Mouse (Mus musculus): ENCODE data around the gene Zfp948.

Gene Zfp948

GRCm38 (mm10) chr17:21566728-21567349 is at the start of gene Zfp948:
Gene Zfp948 (plus strand): TSS chr17:21567008.
- DNase-seq (ENCODE audit: extremely low spot score, low read depth, low spot score): peak; percentile 73

GRCm38 (mm10) chr17:21517130-21517671 is 49.6 kb upstream of the Zfp948 start:
- no peak for DNase-seq (ENCODE audit: extremely low spot score, low read depth, low spot score)

- no peak for DNase-seq (ENCODE audit: extremely low spot score, low read depth, low spot score)
Observed at GRCm38 (mm10) chr17:21526270-21526669, 40.5 kb upstream of the Zfp948 start.

DNA sequence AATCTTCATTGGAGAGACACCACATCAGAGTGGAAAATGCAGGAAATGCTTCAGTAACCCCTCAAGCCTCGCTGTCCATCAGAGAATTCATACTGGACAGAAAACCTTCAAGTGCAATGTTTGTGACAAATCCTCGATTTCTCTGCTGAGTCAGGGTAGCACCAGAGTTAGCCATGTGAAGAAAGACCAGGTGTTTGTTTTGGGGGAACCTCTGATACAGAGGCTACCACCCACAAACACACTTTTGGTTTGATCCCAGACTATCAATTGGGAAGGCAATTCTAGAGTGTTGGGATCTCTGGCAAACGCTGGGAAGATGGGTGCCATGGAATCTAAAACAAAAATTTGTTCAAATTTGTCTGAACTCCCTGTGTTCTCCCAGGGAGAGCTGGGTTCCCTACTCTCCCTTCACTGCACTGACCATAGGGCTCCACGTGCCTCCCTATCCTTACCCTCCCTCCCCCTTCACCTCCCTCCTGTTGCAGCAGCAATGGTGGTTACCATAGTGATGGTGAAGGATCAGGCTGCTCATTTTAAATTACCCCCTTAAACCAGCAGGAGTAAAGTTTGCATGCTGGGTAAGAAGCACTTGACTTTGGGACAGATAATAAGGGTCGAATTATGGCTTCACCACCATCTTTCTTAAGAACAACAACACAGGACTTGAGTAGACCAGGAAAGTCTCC is 36.0 kb upstream of the Zfp948 start:
- no peak for DNase-seq (ENCODE audit: extremely low spot score, low read depth, low spot score)

- no peak for DNase-seq (ENCODE audit: extremely low spot score, low read depth, low spot score)
Observed at GRCm38 (mm10) chr17:21531621-21532020, 35.2 kb upstream of the Zfp948 start.

- DNase-seq (ENCODE audit: extremely low spot score, low read depth, low spot score): no peak
Observed at GRCm38 (mm10) chr17:21532101-21532951, 34.5 kb upstream of the Zfp948 start.

GRCm38 (mm10) chr17:21533961-21534360 is 32.8 kb upstream of the Zfp948 start:
- no peak for DNase-seq (ENCODE audit: extremely low spot score, low read depth, low spot score)

- DNase-seq (ENCODE audit: extremely low spot score, low read depth, low spot score): no peak
Observed at GRCm38 (mm10) chr17:21534460-21535095, 32.2 kb upstream of the Zfp948 start.

- DNase-seq (ENCODE audit: extremely low spot score, low read depth, low spot score): no peak
Observed at GRCm38 (mm10) chr17:21535096-21536001, 31.5 kb upstream of the Zfp948 start, which contains the start of gene Zfp52. Gene Zfp52 (plus strand): TSS chr17:21535539.

GRCm38 (mm10) chr17:21536096-21536495 is 30.7 kb upstream of the Zfp948 start:
- DNase-seq (ENCODE audit: extremely low spot score, low read depth, low spot score): no peak

- DNase-seq (ENCODE audit: extremely low spot score, low read depth, low spot score): no peak
Observed at GRCm38 (mm10) chr17:21536676-21537075, 30.1 kb upstream of the Zfp948 start.

DNA sequence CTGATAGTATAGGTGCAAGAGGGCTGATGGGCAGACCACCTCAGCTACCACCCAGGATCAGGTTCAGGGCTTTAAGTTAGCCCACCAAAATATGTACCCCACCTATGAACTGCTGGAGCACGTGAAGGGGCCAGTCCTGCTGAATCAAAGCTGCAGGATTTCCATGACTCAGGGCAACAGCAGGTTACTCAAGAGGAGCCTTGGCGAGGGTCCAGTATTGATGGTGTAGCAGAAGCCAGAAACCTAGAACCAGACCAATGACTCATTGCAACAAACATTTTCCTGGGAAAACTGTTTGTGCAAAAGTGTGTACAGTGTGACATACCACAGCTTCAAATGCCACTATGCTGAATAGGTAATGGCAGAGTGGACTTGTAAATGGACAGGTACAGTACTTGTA is 9.0 kb upstream of the Zfp948 start:
- DNase-seq (ENCODE audit: extremely low spot score, low read depth, low spot score): no peak

DNA sequence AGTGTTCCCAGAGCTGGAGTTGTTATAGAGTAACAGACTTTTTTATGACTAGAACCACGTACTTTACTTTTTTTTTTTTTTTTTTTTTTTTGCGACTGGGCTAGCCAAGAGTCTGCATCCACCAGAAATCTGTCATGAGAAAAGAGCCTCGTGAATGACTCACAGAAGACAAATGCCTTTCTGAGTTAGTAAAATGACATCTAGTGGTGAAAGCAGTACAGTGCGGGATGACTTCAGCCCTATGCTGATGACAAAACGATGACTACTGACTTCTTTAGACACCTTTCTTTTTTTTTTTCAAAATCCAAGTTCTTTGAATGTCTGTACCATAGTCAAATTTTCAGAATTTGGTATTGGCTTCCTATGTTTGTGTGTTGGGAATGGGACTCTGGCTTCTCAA is 588 bp upstream of the Zfp948 start:
- DNase-seq (ENCODE audit: extremely low spot score, low read depth, low spot score): peak; percentile 39

DNA sequence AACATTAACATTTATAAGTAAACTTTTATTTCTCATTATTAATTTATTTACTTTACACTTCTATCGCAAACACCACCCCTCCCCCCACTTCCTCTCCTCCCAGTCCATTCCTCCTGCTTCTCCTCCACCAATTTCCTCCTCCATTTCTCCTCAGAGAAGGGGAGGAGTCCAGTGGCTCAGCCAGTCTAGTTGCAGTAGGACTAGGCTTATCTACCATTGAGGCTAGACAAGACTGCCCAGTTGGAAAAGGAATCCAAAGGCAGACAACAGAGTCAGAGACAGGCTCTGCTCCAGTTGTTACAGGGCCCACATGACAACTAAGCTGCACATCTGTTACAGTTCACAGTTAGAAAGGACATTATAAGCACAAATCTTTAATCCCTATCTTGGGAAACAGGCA is 888 bp downstream of the Zfp948 start:
- DNase-seq (ENCODE audit: extremely low spot score, low read depth, low spot score): no peak

GRCm38 (mm10) chr17:21579080-21579479 is 12.3 kb downstream of the Zfp948 start:
- no peak for DNase-seq (ENCODE audit: extremely low spot score, low read depth, low spot score)

DNA sequence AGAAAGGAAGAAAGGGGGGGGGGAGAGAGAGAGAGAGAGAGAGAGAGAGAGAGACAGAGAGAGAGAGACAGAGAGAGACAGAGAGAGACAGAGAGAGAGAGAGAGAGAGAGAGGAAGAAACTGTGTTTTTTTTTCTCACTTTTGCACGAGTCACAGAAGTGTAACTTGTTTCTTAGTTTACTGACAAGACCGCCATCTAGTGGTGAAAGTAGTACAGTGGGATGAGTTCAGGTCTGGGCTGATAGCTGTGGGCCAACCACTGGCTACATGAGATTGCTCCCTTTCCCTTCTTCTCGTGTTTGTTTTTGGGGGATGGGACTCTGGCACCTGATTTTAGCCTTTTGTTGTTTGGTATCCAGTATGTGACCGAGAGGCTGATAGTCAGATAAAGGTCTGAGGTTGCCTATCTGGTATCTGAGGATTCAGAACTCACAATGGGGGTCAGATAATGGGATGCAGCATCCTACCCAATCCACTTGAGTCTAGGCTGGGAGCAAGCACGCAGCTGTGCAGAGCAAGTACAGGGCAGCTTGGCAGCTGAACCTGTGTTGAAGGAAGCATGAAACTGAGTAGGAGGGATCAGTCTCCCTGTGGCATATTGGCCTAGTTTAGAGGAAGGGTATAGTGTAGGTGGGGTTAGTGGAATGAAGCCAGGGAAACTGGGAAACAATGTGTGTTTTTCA is 12.8 kb downstream of the Zfp948 start:
- DNase-seq (ENCODE audit: extremely low spot score, low read depth, low spot score): peak; percentile 54

GRCm38 (mm10) chr17:21585521-21585920 is 18.7 kb downstream of the Zfp948 start:
- no peak for DNase-seq (ENCODE audit: extremely low spot score, low read depth, low spot score)

- no peak for DNase-seq (ENCODE audit: extremely low spot score, low read depth, low spot score)
Observed at GRCm38 (mm10) chr17:21616356-21616755, 49.5 kb downstream of the Zfp948 start.

DNA sequence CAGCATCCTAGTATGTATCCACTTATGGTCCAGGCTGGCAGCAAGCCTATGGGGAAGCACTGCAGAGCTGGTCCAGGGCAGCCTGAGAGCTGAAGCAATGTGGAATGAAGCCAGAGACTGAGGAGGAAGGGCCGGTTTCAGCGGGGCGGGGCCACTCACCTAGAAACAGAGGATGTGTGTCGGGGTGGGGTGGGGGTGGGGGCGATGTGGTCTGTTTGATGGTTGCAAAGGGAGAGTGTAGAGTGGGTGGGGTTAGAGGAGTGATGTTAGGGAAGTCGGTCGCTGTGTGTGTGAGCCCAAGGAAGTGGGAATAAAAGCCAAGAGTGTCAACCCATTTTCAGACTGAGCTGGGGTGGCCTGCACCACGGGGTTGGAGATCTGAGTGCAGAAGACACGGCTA is 50.5 kb downstream of the Zfp948 start:
- DNase-seq (ENCODE audit: extremely low spot score, low read depth, low spot score): no peak

Measured in hindlimb bud, embryonic 11.5 days (tissue).